Mouse (Mus musculus) fibroblast of lung, adult 2 months (primary cell): Measurements from ENCODE around the gene Fgd1.

Experiments used
- DNase-seq: peaks from one replicate; pipeline ENCODE4 v3.0.0-alpha.2; 2011; ENCODE audit warnings: low read depth

The Fgd1 gene

GRCm38 (mm10) chrX:151045850-151046249, at the start of gene Fgd1:
Gene Fgd1, plus strand, starts transcription at chrX:151046150.
- DNase-seq, result no peak

GRCm38 (mm10) chrX:150996775-150997174, 49.2 kb upstream of the Fgd1 start:
- DNase-seq, result no peak

DNA sequence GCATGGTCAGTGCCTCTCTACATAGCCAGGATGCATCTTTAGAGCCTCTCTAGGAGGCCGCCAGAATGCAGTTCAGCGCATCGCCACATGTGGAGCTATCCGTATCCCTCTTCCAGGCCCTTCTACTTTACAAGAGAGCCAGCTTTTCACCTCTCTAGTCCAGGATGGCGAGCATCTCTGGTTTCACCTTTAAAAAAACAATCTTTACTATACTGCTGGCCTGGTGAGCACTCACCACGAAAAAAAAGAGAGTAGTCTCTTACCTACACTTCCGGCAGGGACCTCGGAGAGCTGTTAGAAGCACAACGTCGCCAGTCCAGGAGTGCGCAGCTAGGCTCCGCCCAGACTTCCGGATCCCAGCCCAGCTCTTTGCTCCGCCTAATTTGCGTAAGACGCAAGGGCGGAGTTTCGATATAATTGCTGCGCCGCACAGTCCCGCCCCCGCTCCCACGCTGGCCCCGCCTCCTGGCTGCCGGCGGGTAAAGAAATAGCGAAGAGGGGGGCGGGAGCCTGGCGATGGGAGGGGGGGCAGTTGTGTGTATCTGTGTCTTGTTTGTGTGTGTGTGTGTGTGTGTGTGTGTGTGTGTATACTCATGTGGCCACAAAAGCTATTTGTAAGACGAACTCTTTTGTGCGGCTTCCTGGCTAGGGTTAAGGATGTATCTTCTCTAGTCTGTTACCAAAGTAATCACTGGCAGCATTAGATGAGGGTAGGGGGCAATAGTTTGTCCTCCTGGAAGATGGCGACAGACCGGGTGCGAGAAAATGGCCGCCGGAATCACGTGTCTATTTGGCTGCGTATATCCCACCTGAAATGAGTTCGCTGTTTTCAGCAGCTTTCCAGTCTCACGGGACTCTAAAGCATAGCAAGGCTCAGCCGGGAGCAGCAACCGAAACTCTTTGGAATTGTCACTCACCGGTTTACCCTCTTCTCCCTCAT, 28.7 kb upstream of the Fgd1 start, which contains the start of gene Gnl3l:
Gene Gnl3l (minus strand): TSS at position 385 of the 940 bp plus-strand sequence.
- peak; percentile 85 for DNase-seq

DNA sequence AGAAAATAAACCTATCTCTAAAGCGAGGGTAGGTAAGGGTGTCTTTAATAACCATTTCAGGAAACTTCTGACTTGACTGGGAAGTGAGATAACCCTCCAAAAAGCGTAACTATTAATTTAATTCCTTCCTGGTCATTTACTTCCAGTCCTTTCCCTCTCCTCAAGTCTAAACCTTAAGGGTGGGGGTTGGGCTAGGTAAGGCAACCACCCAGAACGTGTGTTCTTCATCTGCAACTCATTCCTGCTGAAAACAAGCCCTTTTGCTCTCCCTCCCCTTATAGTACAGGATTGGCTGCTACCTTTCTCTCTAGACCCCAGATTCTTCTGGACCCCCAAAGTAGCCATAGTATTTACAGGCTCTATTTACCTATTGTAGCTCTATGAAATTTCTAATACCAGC, 28.1 kb upstream of the Fgd1 start:
- DNase-seq, result no peak

DNA sequence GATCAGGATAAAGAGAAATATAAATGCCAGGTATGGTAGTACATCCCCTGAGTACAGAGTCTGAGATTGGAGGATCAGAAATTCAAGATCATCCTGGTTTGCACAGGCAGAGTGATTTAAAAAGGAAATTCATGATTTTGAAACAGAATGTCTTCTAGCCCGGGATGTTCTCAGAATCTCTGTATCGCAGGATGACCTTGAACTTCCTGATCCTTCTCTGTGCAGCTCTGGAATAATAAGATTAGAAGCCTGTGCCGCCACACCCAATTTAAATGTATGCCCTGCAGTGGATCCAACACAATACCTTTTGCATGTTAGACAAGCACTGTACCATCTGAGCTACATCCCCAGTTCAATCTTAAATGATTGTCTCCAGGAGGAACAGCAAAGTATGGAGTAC, 27.2 kb upstream of the Fgd1 start:
- DNase-seq, result no peak

DNA sequence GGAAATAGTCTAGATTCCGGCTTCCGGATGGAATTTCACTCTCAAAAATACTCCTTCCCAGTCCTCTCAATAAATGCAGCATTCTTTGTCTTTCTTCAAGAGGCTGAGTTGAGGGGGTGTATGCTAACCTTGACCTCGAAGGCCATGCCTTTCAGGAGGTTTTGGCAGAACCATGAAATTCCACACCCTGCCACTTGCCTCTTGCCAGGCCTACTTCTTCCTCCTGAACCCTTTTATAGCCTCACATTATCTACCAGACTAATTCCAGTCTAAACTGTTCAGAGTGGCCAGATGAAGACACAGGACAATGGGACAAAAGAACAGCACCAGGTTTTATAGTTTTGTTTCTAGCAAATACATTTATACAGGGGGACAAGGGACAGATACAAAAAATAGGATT, 14.6 kb upstream of the Fgd1 start:
- no peak for DNase-seq

- no peak for DNase-seq
These were observed 4.7 kb upstream of the Fgd1 start for GRCm38 (mm10) chrX:151041223-151041622.

GRCm38 (mm10) chrX:151046321-151046720, 371 bp downstream of the Fgd1 start:
- DNase-seq, result no peak

- peak; percentile 54 for DNase-seq
These were observed 954 bp downstream of the Fgd1 start for GRCm38 (mm10) chrX:151046777-151047430.

DNA sequence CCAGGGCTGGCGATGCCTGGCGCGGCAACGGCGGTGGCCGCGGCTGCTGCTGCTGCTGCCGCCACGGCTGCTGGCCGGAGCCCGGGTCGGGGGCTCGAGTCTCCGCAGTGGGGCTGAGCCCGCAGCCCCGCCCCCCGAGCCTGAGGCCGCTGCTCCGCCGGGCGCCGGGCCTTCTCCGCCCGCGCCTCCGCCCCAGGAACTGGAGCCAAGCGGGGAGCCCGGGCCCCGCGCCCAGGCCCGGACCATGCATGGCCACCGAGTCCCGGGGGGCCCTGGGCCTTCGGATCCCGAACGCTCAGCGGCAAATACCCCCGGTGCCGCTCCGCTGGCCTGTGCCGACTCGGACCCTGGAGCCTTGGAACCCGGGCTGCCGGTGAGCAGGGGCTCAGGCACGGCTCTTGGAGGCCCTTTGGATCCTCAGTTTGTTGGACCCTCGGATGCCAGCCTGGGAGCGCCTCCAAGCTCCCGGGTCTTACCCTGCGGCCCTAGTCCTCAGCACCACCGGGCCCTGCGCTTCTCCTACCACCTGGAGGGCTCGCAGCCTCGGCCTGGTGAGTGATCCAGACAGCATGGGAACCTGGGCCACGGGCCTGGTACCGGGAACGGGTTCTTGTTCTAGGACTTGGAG, 1.6 kb downstream of the Fgd1 start:
- DNase-seq, result no peak

GRCm38 (mm10) chrX:151049661-151050215, 3.8 kb downstream of the Fgd1 start:
- no peak for DNase-seq

DNA sequence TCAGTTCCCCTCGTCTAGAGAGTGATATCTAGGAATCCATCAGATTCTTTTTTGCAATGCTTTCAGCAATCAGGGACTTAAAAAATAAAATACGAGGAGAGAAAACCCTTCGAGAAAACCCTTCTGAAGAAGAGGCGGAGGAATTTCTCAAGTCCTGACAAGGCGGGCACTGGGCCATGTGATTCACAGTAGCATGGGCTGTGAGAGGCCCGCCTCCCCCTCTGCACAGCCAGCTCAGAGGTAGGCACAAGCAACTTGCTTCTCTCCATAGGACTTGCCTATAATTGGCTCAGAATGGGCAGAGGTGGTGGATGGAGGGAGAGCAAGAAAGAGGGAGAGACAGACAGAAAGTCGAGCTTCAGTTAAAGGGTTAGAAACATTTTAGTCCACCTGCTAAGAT, 4.4 kb downstream of the Fgd1 start:
- DNase-seq, result no peak

- DNase-seq, result no peak
These were observed 8.5 kb downstream of the Fgd1 start for GRCm38 (mm10) chrX:151054489-151054888.

GRCm38 (mm10) chrX:151055559-151055958, 9.6 kb downstream of the Fgd1 start:
- DNase-seq, result no peak

GRCm38 (mm10) chrX:151059346-151059745, 13.4 kb downstream of the Fgd1 start:
- DNase-seq, result no peak

DNA sequence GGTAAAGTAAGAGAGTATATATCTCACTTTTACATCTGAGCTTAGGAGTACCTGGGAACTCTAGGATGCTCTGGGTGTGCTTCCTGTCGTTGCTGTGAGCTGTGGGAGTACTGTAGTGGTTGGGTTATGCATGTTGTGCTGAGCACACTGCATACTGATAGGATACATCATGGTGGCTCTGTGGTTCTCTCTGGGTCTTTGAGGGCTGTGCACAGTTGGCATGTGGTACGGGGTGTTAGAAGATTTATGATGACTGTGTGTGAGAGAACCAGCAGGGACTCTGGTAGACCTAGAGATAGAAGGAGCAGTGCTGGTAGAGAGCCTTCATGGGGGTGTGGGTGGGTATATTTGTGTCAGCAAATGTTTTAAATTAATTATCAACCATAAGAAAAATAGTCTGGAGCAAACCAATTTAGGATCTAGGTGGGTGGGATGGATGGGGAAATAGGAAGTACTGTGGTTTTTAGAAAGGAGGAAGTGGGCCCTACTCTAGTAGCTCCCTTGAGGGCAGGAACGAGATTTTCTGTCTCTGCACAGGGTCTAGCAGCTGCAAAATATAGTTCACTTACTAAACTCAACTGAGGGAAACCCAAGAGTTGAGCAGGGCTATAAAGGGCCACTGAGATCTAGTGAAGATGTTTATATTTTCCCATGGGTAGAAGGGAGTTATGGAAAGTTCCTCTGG, 15.8 kb downstream of the Fgd1 start:
- DNase-seq, result no peak

GRCm38 (mm10) chrX:151066071-151066666, 20.2 kb downstream of the Fgd1 start:
- DNase-seq, result no peak

- no peak for DNase-seq
These were observed 21.9 kb downstream of the Fgd1 start for GRCm38 (mm10) chrX:151067876-151068275.

GRCm38 (mm10) chrX:151076007-151076406, 30.1 kb downstream of the Fgd1 start:
- no peak for DNase-seq

GRCm38 (mm10) chrX:151076941-151077485, 31.1 kb downstream of the Fgd1 start:
- no peak for DNase-seq

GRCm38 (mm10) chrX:151085599-151085998, 39.6 kb downstream of the Fgd1 start:
- DNase-seq, result no peak
